Mouse (Mus musculus) lung, postnatal 0 days (tissue): Measurements from ENCODE around the gene Fgr.

ENCODE experiments used
- CTCF ChIP-seq: IDR thresholded peaks from 2 replicates; pipeline ENCODE4 v1.5.1; 2016; ENCODE audit warnings: antibody characterized with exemption, mild to moderate bottlenecking
- EP300 ChIP-seq: IDR thresholded peaks from 2 replicates; pipeline ENCODE4 v1.6.1; 2016; ENCODE audit warnings: antibody characterized with exemption, mild to moderate bottlenecking, control low read depth

- TF ChIP-seq CTCF (no peak), EP300 (no peak)
These were observed 61.6 kb downstream of the Fgr start for GRCm38 (mm10) chr4:133035446-133035845.
